Mouse (Mus musculus): ENCODE results near the gene Tdrd7. TPM values are rescaled to one million over a fixed set of nuclear protein-coding genes. Genes with fewer than 3 reads are reported as not detected.

Gene Tdrd7
- total RNA-seq (2021), result 10 to 100 TPM; 23.4 to 25.7 TPM

DNA sequence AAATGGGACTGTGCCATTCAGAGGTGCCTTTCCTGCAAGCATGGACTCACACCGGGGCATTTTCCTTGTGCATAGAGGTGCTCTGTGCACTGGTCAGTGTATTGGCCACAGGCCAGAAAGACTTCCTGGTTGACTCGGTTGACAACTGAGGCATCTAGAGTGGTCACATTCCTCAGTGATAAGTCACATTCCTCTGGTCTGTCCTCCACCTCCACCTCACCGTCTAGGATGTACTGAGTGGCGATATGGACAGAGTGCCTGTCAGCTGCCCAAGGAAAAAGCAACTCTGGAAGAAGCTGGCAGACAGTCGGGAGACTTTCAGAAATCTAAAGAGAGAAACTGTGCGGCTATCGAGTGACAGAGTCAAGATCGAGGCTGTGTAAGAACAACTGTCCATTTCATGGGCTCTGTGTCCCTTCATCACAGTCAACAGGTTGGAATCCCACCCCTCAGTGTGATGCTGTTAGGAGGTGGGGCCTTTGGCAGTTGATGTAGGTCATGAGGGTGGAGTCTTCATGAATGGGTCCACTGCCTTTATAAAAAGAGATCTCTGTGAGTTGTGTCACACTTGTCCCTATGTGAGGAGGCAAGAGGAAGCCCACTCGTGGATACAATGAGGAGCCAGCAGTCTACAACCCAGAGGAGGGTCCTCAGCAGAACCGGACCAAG, at the start of gene Tdrd7:
Gene Tdrd7 (plus strand): TSS at position 564 of the 669 bp plus-strand sequence.
- DNase-seq (ENCODE audit: extremely low spot score in 1 of 2, low spot score in 2 of 2), result no peak
- intact Hi-C loops (cut with DNase I), result no loop called here

DNA sequence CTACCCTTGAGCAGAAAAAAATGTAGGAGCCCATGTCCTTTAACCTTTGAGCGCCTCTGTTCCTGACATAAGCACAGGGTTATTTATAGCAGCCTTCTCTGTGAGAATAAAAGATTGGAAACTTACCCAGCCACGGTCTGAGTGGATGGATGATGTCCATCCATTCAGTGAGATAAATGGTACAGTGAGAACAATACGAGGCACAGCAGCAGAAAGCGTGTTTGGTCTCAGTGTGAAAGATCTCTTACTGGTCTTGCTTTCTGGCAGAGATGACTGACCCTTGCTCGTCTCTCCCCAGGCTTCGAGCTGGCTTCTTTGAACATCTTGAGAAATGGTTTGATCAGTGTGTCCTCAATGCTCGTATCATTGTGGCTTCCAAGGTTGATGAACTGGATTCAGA, 48.0 kb upstream of the Tdrd7 start:
- intact Hi-C loops (cut with DNase I), result no loop called here
- DNase-seq (ENCODE audit: extremely low spot score in 1 of 2, low spot score in 2 of 2), result no peak

DNA sequence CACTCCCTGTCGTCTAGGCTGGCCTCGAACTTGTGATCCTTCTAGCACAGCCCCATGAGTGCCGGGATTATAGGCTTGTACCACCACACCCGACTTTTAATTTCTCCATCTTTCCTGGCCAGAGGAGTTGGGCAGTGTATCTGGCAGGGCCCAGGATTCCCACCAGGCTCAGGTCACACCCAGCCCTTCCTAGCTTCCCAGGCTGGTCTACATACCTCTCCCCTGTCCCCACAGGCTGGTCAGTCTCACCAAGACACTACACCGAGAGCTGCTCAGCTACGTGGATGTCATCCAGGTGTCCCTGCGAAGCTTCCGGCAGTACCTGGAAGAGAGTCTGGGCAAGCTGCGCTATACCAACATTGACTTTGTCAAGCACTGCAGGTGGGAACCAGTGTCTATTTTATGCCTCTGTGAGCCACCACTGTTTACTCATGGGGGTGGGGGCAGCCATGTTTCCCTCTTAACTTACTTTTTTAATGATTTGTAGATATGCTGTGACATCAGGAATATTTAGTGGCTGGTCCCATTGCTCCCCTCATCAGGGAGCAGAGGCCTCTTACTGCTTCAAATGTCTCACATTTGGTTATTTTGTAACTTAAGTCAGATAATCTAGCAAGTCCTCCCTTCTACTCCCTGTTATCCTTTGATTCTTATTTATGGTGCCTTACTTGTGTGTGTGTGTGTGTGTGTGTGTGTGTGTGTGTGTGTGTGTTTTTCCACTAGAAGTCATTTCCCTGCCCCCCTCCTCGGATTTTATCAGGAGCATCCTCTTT, 43.3 kb upstream of the Tdrd7 start:
- no peak for DNase-seq (ENCODE audit: extremely low spot score in 1 of 2, low spot score in 2 of 2)
- intact Hi-C loops (cut with DNase I), result no loop called here

DNA sequence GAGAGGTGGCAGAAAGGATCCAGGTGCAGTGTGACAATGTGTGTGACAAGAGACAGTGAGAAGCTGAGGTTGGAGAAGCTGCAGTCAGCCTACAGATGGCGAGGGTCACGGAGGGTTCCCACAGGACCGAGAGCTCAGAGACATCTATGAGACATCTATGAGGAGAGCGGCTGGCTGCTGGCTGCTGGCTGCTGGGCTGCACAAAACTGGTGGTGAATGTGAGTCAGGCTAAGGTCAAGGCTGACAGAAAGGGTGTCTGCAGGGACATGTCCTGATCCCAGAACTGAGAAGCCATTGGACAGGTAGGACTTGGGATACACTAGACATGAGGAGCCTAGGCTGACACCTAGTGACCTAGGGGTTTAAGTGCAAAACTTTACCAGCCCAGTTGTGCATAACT, 41.1 kb upstream of the Tdrd7 start:
- intact Hi-C loops (cut with DNase I), result no loop called here
- DNase-seq (ENCODE audit: extremely low spot score in 1 of 2, low spot score in 2 of 2), result no peak

DNA sequence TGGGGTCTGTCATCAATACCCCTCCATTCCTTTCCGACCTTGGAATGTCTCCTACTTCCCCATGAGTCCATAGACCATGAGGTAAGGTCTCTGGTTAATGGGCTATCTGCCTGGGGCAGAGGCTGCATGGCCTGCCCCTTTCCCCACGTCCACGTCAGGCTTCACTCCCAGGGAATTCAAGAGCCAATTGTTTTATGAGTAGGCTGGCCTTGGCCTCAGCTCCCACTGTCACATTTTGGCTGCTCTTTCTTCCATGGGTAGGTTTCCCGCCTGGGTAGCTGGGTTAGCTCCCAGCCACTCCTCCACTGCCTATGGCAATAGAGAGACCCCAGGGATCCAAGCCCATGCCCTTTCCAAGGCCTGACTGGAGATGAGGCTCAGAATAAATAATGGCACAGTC, 36.6 kb upstream of the Tdrd7 start:
- no peak for DNase-seq (ENCODE audit: extremely low spot score in 1 of 2, low spot score in 2 of 2)
- intact Hi-C loops (cut with DNase I), result no loop called here

DNA sequence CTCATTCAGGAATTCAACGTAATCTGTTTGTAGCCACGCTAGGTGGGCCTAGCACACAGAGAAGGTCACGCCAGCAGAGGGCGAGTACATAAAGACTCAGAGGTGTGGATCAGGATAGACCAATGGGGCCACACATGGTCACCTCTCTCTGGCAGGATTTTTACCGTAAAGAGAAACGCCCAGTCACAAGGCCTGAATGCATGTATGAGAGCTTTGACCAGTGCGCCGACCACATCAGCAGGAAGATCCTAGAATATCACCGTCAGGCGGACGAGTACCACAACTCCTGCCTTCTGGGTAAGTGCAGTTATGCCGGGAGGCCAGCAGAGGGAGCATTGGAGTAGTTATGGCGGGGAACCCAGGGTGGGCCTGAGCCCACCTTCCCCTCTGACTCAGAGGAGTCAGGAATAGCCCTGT, 23.5 kb upstream of the Tdrd7 start:
- peak; percentile 21 to 67 for DNase-seq (ENCODE audit: extremely low spot score in 1 of 2, low spot score in 2 of 2)
- intact Hi-C loops (cut with DNase I), result no loop called here

DNA sequence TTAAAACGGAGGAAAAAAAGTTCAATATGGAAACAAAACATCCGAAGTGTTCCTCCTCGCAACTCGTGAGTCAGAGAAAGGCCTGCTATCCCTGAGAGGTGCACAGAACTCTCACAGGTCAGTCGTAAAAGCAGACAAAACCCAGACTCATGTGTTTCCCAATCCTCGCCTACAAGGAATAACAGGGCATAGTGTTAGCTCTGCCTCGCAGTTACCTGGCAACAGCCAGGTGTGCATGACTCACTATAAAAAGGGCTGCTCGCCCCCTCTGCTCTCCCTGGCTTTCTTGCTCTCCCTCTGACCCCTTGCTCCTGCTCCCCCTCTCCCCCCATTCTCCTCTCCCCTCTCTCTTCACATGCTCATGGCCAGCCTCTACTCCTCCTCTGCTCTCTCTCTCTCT, 17.4 kb upstream of the Tdrd7 start:
- intact Hi-C loops (cut with DNase I), result no loop called here

DNA sequence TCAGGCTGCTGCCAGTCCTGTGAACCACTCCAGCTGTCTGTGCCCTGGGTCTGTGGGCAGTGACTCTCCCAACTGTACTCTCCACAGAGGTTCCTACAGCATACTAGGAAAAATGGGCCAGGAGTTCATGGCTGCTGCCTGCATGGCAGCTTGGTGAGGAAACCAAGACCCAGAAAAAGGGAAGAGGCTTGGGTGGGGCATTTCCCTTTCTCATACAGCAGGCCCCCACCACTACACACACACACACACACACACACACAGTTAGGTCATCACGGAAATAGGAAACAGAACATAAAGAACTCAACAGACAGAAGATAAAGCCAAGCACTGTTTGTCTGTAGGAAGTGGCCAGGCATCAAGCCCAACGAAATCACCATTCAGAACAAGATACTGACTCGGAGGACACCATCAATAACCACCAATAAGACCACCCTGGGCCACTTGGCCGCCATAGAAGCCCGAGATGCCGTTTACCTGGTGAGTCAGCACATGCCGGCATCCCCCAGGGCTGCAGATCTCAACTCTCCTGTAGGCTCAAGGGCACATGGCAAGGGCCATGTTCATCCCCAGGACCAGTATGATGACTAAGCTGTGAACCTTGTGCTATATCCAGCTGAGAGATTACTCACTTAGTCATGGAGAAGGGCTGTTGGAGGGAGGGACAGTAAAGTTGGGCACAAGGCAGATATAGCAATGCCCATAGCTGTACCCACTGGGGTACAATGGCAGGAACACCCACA, 15.9 kb upstream of the Tdrd7 start:
- no peak for DNase-seq (ENCODE audit: extremely low spot score in 1 of 2, low spot score in 2 of 2)
- intact Hi-C loops (cut with DNase I), result no loop called here

More for the DNA sequence above, 17.4 kb upstream of the Tdrd7 start:
- DNase-seq (ENCODE audit: extremely low spot score in 1 of 2, low spot score in 2 of 2), result no peak

DNA sequence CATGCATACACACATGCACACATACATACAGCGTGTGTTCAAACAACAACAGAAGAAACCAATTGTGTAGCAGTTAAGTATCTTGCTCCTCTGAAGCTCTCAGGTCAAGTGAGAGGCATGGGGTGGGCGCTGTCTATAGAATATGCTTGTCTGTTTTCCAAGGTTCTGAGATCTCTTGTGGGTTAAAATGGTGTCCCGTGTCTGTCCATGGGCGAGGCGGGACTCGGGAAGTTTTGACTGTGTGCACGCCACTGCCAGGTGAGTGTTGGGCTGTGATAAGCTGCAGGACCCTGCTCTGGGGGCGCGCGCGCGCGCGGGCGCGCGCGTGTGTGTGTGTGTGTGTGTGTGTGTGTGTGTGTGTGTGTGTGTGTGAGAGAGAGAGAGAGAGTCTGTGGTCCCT, 13.3 kb upstream of the Tdrd7 start:
- intact Hi-C loops (cut with DNase I), result no loop called here
- no peak for DNase-seq (ENCODE audit: extremely low spot score in 1 of 2, low spot score in 2 of 2)

DNA sequence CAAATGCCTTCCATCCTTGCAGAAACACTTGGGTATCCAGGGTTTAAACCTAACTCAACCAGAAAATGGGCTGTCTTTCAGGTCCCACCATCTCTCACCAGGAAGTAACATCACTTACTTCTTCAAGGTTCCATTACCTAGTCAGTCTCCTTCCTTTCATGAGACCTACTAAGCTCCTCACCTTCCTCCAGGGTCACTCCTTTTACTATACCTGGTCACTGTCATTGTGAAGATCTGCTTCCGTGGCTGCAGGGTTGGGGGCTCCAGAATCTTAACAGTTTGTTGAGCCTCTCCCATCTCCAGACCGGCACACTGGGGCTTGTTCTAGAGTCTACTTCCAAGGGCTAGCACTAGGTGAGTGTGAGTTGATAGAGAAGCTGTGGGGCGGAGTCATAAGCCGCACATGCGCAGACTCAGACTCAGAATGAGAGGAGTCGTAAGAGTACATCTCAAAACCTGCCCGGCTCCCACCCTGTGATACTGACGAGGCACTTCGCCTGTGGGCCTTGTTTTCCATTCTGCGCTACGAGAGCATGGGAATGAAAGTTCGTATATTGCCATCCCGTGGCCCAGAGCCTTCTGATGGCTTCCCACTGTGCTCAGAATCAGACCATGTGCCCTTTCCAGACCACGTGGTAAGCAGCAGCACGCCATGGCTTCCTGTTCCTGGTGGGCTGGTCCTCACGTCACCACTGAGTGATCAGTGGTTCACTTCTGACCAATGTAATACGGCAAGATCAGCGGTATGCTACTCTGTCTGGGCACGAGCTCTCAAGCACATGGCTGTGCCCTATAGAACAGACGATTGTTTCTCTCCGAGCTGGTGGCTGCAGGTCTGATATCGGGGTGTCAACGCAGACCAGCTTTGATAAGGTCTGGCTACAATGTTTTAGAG, 11.9 kb upstream of the Tdrd7 start:
- intact Hi-C loops (cut with DNase I), result no loop called here
- DNase-seq (ENCODE audit: extremely low spot score in 1 of 2, low spot score in 2 of 2), result no peak

DNA sequence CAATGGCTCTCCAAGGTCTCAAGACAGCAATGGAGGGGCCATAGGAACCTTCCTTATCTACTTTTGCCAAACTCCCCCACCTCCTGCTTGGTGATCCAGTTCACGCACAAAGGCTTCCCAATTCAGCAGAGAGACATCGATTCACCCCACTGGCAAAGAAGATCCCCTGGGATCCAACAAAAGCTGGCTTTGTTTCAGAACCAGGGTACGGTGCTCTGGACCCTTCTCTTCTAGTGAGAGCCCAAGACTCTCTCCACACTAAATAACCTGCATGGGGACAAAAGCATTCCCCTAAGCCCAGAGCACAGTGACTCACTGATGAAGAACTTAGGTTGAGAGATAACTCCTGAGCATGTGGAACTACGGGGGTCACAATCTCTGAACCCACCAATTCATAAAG, 9.9 kb upstream of the Tdrd7 start:
- no peak for DNase-seq (ENCODE audit: extremely low spot score in 1 of 2, low spot score in 2 of 2)
- intact Hi-C loops (cut with DNase I), result no loop called here

DNA sequence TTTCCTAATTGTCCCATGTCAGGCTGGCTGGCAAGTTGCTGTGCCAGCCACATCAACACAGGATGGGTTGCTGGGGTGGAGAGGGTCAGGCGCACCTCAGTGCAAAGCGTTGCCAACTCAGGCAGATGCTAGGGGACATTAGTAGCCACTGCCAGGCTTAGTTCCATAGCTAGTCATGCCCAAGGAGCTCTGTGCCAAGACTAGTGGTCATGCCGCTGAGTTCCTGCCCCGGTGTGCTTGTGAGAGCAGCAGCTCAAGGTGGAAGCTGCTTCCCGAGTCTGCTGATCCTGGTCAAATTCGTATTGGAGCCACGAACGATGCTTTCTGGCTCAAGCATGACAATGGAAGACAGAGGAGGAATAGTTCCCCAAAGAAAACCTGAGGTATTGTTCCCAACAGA, 9.0 kb upstream of the Tdrd7 start:
- intact Hi-C loops (cut with DNase I), result no loop called here
- no peak for DNase-seq (ENCODE audit: extremely low spot score in 1 of 2, low spot score in 2 of 2)

DNA sequence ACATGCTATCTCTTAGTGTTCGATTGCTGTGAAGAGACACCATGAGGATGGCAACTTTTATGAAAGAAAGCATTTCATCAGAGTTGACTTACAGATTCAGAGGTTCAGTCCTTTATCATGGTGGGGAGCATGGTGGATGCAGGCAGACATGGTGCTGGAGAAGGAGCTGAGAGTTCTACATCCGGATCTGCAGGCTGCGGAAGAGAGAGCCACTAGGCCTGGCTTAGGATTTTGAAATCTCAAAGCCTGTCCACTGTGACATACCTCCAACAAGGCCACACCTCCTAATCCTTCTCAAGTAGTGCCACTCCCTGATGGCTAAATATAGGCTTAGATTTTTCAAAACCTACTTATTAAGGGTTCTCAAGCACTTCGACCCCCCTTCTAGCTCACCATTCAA, 8.4 kb upstream of the Tdrd7 start:
- DNase-seq (ENCODE audit: extremely low spot score in 1 of 2, low spot score in 2 of 2), result no peak
- intact Hi-C loops (cut with DNase I), result no loop called here

DNA sequence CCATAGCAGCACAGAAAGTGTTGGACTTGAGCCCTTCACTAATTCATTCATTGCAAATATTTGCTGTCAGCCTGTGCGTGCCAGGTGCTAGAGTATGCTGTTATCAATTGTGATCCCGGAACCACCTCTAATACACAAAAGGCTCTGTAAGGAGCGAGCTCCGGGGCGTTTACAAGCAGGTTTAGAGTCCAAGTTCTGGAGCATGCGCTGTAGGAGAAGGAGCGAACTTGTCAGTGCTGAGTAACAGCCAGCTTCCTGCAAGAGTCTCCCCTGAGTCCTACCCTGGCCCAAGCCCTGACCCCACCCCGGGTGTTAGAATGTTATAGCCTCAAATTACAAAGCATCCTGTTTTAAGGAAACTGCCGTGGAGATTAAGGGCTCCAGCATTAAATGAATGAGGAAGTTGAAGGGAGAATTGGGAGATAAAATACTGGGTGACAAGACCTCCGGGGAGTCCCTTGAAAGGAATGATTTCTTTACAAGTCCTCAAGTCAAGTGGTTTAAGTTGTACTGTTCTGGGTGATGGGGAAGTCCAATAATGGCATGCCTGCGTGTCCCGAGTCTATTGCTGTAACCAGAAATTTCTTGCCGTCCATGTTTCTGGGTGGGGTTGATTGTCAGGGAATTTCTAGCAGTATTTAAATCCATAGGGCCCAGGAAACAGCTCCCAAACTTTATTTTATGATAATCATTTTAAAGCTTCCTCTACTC, 758 bp downstream of the Tdrd7 start:
- DNase-seq (ENCODE audit: extremely low spot score in 1 of 2, low spot score in 2 of 2), result no peak
- intact Hi-C loops (cut with DNase I), result no loop called here

DNA sequence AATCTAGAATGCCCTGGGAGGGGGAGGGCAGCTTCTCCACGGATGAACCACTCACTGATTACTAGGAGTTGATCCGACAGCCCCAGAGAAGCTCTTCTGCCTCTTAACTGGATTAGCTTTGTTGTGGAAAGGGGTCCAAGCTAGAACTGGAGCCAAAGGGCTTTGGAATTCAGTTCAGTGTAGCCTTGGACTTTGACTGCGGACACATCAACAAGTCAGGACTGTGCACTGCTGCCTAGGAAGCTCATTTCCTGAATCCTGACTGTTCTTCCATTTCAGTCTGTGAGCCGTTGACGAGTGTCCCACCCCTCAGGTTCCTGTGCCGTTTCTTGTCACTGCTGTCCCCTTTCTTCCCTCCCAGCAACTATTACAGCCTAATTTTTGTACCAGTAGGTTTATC, 1.6 kb downstream of the Tdrd7 start:
- intact Hi-C loops (cut with DNase I), result no loop called here
- no peak for DNase-seq (ENCODE audit: extremely low spot score in 1 of 2, low spot score in 2 of 2)

DNA sequence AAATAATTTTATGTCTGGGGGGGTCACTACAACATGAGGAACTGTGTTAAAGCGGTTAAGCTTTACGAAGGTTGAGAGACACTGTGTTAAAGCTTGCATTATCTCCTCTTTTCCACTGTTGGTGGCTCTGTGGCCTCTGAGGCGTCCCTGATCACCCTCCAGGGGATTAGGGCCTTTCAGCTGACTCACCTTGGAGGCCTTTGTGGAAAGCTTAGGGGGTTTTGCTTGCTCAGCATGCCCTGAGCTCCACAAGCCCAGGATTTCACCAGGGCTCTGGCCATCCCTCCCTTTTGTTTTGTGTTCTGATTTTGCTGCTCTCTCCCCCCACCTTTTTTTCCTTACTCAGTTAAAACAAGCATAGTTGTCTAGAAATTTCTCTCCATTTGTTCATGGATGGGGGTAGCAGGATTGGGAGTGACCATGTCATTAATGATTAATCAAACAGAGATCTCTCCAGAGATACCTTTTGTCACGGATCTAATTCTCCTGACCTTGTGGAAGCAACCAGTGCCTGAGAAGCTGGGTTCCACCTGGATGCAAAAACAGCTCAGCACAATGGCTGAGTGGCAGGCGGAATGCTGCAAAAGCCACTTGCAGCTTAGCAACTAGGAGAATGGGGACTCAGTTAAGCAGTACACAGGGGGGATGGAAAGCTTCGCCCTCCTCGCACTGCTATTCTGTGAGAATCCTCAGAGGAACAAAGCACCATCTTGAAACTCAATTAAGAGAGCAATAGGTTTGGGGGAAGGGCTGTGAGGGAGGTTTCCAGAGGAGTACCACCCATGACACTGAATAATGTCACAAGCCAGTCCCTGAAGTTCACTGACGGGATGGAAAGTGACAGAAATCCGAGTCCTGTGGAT, 2.6 kb downstream of the Tdrd7 start:
- intact Hi-C loops (cut with DNase I), result no loop called here
- DNase-seq (ENCODE audit: extremely low spot score in 1 of 2, low spot score in 2 of 2), result no peak

DNA sequence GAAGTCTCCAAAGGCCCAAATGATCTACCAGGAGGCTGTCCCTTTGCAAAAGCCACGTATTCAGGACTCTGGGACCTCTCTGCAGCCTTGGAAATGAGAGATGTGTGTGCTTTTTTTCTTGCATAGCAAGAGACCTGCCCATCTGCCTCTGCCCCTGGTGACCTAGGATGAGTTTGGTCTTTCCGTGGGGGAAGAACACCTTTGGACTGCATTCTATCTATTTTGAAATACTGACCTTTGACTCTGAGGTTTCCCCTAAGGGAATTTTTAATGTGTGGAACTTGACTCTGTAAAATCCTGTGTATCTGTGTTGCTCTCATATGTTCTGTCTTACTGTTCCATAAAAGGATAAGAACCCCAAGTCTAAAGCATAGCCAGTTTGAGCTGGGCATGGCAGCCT, 3.9 kb downstream of the Tdrd7 start:
- no peak for DNase-seq (ENCODE audit: extremely low spot score in 1 of 2, low spot score in 2 of 2)
- intact Hi-C loops (cut with DNase I), result no loop called here

Measured in left cerebral cortex, postnatal 10 days (tissue).